Mouse (Mus musculus) induced T-regulatory cell, adult 2 months (primary cell): ENCODE results near the gene Tubgcp5.

Experiments
- DNase-seq: peaks from one replicate; pipeline ENCODE4 v3.0.0-alpha.2; 2012; ENCODE audit warnings: low read depth

Gene Tubgcp5

DNA sequence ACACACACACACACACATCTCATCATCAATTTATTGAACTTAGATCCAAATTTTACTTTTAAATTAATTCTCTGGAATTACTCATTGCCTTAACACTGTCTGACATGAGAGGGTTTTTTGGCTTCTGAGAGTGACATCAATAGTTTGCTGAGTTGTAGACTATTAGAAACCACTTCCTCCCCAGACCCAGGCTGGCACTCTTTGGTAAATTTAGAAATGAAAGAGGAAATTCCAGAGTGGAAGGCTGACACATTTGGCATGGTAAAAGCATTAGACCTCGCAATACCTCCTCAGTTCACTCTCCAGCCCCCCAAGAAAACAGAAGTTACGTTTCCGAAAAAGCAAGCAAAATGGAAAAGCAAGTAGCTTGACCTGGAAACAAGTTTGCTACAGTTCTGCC, 58.8 kb downstream of the Tubgcp5 start:
- DNase-seq: peak; percentile 21

DNA sequence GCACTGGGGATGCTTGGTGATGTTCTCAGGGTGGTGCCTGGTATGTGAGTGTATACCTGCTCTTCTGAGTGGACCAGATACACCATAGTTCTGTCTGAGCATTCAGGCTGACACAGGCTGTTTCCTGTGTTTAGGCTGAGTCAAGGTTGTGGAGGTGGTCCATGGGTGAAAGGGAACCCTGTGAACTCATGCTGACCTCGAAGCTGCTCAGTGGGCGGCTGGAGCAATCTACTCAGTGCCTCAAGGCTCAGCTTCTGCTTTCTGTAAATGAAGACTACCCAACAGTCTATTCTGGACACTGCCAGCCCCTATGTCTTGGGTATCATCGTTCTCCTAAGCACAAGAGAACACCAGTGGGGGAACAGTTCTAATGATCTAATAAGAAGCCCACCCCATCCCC, 61.6 kb downstream of the Tubgcp5 start:
- no peak for DNase-seq

DNA sequence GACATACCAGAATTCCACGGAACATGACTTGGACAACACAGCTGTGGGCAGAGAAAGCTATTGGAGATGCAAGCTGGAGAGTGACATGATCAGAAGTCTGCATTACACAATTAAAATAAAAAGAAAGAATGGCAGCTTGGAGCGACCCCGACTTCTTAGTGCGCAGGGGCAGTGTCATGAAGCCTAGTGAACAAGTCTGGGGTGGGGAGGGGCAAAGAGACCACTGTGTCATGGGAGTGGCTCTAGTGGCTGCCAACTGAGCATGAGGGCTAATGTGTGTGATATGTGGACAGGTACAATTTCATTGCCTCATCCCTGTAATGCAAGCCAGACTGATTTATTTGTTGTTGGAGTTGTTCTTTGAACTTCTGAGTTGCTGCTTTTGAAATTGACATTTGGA, 62.8 kb downstream of the Tubgcp5 start:
- DNase-seq: no peak

DNA sequence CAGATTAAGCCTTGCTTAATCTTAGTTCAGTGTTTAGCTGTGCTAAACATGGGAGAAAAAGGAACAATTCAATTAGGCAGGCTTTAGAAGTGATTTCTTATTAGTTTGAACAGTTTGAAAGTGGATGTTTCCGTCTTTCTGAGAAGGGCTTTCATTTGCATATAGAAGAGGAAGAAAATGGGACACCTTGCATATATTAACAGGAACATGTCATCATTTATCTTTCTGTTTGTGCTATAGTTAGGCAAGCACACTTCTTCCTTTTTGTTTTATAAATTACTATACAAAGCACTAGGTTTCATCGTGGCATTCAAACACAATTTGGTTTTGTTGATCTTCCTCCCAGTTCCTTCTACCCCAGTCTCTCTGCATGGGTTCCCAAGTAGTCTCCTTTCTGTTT, 63.8 kb downstream of the Tubgcp5 start:
- no peak for DNase-seq

DNA sequence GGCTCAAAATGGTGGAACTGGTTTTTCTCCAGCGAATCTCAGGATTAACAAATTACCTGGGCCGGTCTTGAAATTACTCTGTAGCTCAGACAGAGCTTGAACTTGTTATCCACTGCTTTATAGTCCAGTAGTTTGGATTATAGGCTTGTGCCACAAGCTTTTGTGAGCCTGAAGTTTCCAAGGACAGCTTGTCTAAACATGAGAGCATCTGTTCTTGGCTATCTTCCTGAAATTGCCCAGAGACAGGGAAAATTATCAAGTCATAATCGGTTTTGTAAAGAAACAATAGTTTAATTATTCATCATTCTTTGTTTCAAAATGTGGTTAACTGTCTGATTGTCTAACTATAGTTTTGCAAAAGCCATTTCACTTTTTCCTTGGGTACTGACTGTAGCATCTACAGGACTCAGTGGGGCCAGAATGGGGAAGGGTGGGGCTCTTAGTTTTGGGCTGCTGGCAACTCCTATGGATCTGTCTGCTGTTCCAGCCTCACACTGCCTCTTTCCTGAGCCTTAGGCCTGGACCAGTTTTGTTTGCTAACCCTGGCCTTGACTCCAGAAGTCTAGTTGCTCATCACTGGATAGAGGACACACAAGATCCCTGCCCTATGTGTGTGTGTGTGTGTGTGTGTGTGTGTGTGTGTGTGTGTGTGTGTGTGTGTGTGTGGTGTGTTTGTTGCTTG, 65.0 kb downstream of the Tubgcp5 start:
- no peak for DNase-seq

DNA sequence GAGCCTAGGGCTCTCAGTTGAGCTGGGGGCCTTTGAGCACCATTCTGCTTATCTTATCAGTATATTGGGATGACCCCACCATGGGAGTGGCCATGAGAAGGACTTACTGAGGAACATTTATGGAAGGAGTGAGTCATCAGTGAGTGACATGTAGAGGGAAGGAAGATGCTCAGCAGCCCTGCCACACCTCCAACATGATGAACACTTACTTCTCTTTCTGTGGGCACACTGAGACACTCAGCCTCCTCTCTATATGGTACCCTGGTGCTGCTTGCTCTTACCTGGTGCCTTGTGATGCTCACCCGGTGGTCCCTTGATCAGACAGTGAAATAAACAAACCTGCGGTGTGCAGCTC, 65.5 kb downstream of the Tubgcp5 start:
- DNase-seq: no peak

DNA sequence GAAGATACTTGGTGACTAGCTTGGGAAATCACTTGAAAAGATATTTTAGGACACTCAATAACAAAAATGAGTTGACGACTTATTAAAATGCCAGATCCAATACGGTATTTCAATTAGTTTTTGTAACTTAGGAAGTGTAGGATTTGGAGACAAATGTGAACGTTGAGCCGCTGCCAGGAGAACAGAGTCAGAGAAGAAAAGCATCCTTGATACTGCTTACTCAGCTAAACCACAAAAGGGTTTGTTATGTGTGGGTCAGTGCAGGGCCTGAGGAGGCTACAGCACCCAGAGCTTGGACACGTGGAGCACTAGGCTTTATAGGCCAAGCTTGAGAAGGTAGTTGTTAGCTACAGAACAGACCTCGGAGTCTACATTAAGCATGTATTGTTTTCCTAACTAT, 66.0 kb downstream of the Tubgcp5 start:
- DNase-seq: no peak

DNA sequence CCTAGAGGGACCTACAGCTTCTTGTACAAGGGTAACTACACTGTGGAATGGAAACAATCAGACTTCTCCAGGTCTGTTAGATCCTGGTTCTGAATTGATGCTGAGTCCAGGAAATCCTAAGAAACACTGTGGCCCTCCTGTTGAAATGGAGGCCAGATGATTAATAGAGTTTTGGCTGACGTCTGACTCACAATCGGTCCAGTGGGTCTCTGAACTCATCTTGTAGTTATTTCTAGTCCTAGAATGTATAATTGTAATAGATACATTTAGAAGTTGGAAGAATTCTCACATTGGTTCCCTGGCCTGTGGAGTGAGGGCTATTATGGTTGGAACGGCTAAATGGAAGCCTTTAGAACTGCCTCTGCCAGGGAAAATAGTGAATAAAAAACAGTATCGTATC, 67.2 kb downstream of the Tubgcp5 start:
- DNase-seq: no peak

DNA sequence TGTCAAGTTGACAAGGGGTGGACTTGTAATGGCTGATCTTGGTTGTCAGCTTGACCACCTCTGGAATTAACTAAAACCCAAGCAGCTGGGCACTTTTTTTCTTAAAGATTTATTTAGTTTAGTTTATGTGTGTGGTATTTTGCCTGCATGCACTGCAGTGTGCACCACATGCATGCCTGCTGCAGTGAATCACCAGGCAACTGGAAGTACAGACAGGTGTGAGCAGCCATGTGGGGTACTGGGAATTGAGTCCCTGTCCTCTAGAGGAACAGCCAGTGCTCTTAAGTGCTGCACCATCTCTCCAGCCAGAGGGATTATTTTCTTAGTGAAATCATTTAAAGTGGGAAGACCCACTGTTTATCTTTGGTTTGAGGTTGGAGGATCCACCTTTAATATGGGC, 71.1 kb downstream of the Tubgcp5 start:
- no peak for DNase-seq

DNA sequence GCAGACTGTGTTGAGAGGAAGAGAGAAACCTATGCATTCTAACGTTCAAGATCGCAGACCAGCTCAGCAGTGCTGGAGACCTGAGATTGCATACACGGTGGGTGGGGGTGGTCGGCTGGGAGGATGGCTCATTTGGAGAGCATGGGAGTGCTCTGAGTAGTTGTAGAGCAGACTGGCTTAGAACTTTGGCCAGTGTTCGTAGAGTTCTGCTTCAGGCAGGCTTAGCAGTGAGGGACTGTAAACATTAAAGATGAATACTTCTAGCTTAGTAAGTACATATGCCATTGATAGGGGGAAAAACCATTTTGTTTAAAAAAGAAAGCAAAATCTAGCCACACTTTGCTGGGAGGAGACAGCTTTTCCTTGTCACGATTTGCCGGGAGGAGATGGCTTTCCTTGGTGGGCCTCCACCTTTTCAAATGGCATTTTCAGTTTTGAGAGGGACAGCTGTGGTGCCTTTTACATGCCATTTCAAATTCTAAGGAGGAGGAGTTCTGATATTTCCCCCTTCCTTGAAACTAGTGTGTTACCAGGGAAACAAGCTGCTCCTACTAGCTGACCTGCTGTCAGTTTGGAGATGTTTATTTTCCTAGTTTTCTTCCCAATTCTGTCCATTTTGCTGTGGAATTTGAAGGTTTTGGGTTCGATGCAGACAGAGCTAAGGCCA, 71.9 kb downstream of the Tubgcp5 start:
- DNase-seq: no peak

DNA sequence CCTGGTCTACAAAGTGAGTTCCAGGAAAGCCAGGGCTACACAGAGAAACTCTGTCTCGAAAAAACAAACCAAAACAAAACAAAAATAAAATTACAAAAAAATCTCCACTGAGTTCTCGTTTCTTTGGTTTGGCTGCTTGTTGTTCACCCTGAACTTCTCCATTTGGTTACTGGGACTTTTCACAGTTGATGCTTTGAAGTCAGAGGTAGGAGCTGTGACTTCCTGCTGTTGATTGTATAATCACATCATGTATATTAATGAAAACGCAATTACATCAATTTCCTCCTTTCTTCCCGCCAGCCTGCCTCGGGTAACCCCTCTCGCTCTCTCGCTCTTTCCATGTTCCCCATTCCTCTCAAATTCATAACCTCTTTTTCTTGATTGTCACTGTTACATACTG, 74.3 kb downstream of the Tubgcp5 start:
- no peak for DNase-seq

DNA sequence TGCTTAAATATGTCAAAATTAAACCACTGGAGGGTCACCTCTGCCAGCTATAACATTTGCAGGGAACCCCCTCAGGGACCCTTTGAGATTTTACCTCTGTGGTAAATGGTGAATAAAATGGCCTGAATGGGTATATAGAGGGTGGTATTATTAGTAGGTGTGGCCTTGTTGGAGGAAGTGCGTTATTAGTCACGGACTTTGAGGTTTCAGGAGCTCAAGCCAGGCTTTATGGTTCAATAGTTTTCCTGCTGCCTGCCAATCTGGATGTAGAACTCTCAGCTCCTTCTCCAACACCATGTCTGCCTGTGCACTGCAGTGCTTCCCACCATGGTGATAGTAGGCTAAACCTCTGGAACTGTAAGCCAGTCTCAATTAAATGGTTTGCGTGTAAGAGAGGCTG, 75.3 kb downstream of the Tubgcp5 start:
- DNase-seq: no peak

DNA sequence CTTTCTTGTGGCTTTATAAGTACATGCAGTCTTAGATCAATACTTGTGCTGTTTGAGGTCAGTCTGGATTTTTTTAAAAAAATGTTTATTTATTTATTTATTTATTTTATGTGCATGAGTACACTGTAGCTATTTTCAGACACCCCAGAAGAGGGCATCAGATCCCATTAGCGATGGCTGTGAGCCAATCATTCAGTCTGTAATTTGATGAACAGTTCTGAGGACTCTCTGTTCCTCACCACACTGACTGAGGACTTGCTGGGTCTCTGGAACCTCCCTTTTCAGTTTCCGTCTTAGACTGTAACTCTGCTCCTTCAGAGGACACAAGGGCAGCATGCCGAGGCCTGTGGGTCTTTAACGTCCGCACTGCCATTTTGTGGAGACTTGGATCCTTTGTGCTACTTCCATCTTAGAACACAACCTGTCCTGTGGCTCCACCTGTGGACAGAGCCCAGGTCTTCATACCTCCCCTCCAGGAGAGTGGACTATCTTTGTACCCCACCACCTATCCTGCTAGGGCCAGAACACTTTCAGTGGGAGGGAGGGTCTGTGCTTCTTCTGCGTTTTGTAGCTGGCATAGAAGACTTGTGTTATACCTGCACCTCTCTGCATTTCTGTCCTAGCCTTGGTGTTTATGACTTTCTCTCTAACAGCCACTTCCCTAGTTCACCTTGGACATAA, 76.5 kb downstream of the Tubgcp5 start:
- DNase-seq: no peak

DNA sequence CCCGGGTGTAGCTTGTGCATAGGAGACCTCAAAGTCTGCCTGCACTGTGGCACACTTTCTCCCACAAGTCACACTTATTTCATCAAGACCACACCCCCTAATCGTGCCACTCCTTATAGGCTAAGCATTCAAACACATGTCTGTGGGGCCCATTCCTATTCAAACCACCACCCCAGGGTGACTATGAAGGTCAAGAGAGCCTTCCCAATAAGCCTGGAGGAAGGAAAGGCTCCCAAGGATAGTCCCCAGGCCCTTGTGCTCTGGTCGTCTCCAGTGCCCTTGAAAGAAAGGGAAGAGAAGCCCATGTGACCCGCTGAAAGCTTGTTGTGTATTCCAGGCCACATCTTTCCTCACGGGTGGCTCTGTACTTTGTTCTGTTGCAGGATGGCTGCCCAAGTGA, 77.5 kb downstream of the Tubgcp5 start:
- DNase-seq: no peak

DNA sequence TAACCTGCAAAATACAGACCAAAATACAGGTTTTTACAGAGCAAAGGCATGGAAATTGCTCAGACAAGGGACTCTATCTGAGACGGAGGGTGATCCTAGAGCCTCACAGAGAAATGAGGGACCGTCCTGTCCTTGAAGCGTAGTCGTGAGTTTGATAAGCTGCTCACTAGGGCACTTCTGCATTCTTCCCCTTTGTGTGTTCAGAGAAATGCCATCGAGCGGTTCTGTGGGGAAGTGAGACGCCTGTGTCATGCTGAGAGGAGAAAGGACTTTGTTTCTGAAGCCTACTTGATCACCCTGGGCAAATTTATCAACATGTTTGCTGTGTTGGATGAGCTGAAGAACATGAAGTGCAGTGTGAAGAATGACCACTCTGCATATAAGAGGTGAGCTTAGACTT, 80.7 kb downstream of the Tubgcp5 start:
- no peak for DNase-seq

DNA sequence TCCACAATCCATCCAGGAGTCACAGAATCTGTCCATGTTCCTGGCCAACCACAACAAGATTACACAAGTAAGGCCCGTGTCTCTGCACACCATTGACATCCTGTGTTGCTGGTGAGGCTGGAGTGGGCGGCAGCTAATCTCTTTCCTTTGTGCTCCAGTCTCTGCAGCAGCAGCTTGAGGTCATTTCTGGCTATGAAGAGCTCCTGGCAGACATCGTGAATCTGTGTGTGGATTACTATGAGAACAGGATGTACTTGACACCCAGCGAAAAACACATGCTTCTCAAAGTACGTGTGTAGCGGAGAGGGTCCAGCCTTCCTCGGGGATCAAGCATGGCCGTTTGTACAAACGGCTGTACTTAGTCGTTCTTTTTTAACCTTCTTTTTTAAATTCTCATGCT, 83.8 kb downstream of the Tubgcp5 start:
- no peak for DNase-seq

DNA sequence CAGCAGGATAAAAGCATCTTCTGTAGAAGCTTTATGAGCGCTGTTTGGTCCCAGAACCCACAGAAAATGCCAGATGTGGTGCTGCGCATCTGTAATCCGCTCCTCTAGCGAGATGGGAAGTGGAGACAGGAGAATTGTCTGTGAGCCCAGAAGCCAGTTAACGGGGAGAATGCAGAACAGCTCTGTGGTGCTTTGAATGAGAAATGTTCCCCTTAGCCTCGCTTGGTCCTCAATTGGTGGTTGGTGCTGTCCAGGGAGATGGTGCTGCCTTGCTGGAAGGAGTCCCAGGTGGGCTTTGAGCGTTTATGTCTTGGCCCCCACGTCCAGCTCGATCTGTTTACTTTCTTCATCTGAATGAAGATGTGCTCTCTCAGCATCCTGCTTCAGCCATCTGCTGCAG, 86.9 kb downstream of the Tubgcp5 start:
- no peak for DNase-seq
